Mouse (Mus musculus): ENCODE data around the gene Ubr4. TPM values are rescaled to one million over a fixed set of nuclear protein-coding genes. Genes with fewer than 3 reads are reported as not detected.
"Not testable (repeated sequence)": the region's sequence is repeated elsewhere in the genome, so short reads cannot be mapped to it uniquely, and the experiment has no call there.

Gene Ubr4
- total RNA-seq, 2 experiments from 2014 or later, result 149 to 168 TPM

- no peak for DNase-seq
Observed at GRCm38 (mm10) chr4:139488325-139488724, 135.9 kb downstream of the Ubr4 start.

GRCm38 (mm10) chr4:139489946-139490345 lies 137.5 kb downstream of the Ubr4 start:
- DNase-seq, result peak; percentile 54 to 55

GRCm38 (mm10) chr4:139490413-139491055 lies 138.1 kb downstream of the Ubr4 start:
- peak; percentile 63 for DNase-seq

- no peak for DNase-seq
Observed at GRCm38 (mm10) chr4:139491541-139492170, 139.2 kb downstream of the Ubr4 start.

- no peak for DNase-seq
Observed at GRCm38 (mm10) chr4:139492258-139492833, 139.9 kb downstream of the Ubr4 start.

- no peak for DNase-seq
Observed at GRCm38 (mm10) chr4:139493227-139494025, 141.0 kb downstream of the Ubr4 start.

GRCm38 (mm10) chr4:139500814-139501213 lies 148.4 kb downstream of the Ubr4 start:
- DNase-seq, result peak; percentile 31 to 56

GRCm38 (mm10) chr4:139501702-139502101 lies 149.3 kb downstream of the Ubr4 start:
- DNase-seq, result no peak

- DNase-seq, result no peak
Observed at GRCm38 (mm10) chr4:139503919-139504318, 151.5 kb downstream of the Ubr4 start.

GRCm38 (mm10) chr4:139505716-139506115 lies 153.3 kb downstream of the Ubr4 start:
- no peak for DNase-seq

GRCm38 (mm10) chr4:139506727-139507126 lies 154.3 kb downstream of the Ubr4 start:
- DNase-seq, result no peak

- DNase-seq, result no peak
Observed at GRCm38 (mm10) chr4:139509069-139509468, 156.7 kb downstream of the Ubr4 start.

- no peak for DNase-seq
Observed at GRCm38 (mm10) chr4:139511557-139511956, 159.1 kb downstream of the Ubr4 start.

- DNase-seq, result no peak
Observed at GRCm38 (mm10) chr4:139512985-139513384, 160.6 kb downstream of the Ubr4 start.

- no peak for DNase-seq
Observed at GRCm38 (mm10) chr4:139519221-139519620, 166.8 kb downstream of the Ubr4 start.

GRCm38 (mm10) chr4:139521926-139522325 lies 169.5 kb downstream of the Ubr4 start:
- DNase-seq, result no peak

- DNase-seq, result peak in 1 of 2 experiments; percentile 14
Observed at GRCm38 (mm10) chr4:139526475-139526874, 174.1 kb downstream of the Ubr4 start.

GRCm38 (mm10) chr4:139530248-139530647 lies 177.8 kb downstream of the Ubr4 start, which contains the start of gene Iffo2:
TSS of gene Iffo2 (plus strand) at chr4:139530548.
- DNase-seq, result not testable (repeated sequence)

GRCm38 (mm10) chr4:139532081-139532480 lies 179.7 kb downstream of the Ubr4 start:
- DNase-seq, result no peak

GRCm38 (mm10) chr4:139535127-139535695 lies 182.8 kb downstream of the Ubr4 start:
- DNase-seq, result no peak

GRCm38 (mm10) chr4:139535719-139536118 lies 183.3 kb downstream of the Ubr4 start:
- DNase-seq, result no peak

GRCm38 (mm10) chr4:139536706-139537105 lies 184.3 kb downstream of the Ubr4 start:
- DNase-seq, result no peak

Data from layer of hippocampus, postnatal 36 days (tissue).